Mouse (Mus musculus) layer of hippocampus, postnatal 14 days (tissue): ENCODE results near the gene Syngap1. TPM values are rescaled to one million over a fixed set of nuclear protein-coding genes. Genes with fewer than 3 reads are reported as not detected.
"Not testable (repeated sequence)": the region's sequence is repeated elsewhere in the genome, so short reads cannot be mapped to it uniquely, and the experiment has no call there.

ENCODE experiments used
- DNase-seq, 2 experiments: peaks; one replicate each; pipeline ENCODE4 v3.0.0; 2021 to 2022; ENCODE audit warnings: low spot score in 2 of 2, mixed read lengths in 1 of 2
- long read RNA-seq, 2 experiments: library from polyadenylated mRNA; stranded (forward); transcript quantifications; one replicate each; pipeline ENCODE4 v2.0.0; 2021
- total RNA-seq, 2 experiments: library from RNA; stranded (reverse); gene quantifications; 2 replicates each; pipeline ENCODE4 v1.2.3; 2021

Gene Syngap1
- total RNA-seq: 100 to 1,000 TPM; 512 to 532 TPM
- long read RNA-seq, experiment 1, partial matches to known transcripts: 0 of 4 reads
- long read RNA-seq, experiment 1, other reads (novel, unspliced or antisense): 4 of 4 reads
- long read RNA-seq, experiment 2, partial matches to known transcripts: 0 of 5 reads
- long read RNA-seq, experiment 2, other reads (novel, unspliced or antisense): 5 of 5 reads

DNA sequence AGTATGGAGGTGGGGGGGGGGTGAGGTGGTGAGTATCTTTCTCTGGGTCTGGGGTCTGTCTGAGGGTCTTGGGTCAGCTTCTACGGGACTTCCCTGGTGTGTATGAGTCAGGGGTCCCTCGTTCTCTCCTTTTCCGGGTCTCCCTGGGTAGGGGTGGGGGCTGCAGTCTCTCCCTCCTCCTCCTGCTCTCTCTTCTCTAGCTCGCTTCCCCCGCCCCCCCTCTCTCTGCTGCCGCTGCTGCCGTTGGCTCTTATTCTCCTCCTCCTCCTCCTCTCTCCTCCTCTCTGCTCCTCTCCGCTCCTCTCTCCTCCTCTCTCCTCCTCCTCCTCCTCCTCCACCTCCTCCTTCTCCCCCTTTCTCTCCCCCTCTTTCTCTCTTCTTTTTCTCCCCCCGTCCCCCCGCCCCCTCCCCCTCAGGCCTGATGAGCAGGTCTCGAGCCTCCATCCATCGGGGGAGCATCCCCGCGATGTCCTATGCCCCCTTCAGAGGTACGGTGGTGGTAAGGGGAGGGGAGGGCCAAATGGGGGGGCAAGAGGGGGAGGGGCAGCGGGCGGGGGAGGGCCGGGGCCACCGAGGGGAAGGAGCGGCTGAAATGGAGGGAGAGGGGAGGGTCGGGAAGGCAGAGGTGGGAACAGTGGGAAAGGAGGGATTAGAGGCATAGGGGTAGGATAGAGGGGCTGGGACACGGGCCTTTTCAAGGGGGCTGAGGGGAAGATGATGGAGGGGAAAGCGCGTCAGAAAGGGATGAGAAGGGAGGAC lies at the start of gene Syngap1:
TSS of gene Syngap1 (plus strand) at position 223 of the 759 bp plus-strand sequence.
- peak in 1 of 2 experiments; percentile 65 for DNase-seq

DNA sequence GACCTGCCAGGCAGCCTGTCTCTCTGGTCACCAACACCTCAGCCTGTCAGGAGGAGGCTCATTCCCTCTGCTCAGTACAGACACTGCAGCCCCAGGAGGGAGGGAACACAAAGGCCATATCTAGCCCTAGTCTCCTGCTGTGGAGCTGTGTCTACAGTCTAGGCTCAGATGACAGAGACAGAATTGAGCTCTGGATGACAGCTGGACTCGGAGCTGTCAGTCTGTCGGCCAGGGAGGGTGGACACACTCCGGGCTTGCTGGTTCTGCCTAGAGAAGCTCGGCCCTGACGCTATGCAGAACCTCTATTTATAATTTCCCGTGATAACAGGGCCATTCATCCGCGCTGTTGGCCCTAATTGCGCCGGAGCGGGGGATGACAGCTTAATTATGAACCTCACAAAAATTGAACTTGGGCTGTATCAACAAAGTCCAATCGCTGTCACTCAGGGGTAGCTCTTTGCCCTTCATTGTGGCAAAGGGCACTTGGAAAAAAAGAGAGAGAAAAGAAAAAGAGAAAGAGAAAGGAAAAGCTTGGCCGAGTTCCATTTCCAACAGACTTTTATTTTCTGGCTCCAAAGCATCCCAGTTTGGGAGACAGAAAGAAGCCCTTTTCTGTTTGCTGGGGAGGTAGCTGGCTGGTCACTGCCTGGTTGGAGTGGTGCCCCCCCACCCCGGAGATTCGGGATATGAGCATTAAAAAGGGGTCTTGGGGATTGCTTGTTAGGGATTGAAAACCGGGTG lies 48.2 kb upstream of the Syngap1 start:
- peak; percentile 36 to 38 for DNase-seq

DNA sequence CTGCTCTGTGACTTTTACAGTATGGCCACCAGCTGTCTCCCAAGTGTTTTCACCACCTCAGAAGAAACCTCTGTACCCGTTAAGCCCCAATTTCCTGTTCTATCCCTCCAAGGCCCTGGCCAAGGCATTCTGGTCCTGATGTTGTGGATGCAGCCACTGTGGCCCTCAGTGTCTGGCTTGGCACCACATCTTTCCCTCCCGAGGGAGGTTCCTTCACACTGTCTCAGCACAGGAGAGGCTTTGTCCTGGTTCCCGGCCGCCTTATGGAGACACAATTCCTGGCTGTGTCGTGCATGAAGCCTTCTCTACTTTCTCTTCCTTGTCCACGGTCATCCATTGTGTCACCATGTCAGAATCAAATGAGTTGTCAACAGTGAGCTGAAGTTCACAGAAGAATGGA lies 47.6 kb upstream of the Syngap1 start:
- DNase-seq: no peak

- DNase-seq: peak in 1 of 2 experiments; percentile 54
These were observed 46.7 kb upstream of the Syngap1 start for GRCm38 (mm10) chr17:26894342-26894741.

- peak; percentile 52 to 59 for DNase-seq
These were observed 45.5 kb upstream of the Syngap1 start for GRCm38 (mm10) chr17:26895578-26895977.

DNA sequence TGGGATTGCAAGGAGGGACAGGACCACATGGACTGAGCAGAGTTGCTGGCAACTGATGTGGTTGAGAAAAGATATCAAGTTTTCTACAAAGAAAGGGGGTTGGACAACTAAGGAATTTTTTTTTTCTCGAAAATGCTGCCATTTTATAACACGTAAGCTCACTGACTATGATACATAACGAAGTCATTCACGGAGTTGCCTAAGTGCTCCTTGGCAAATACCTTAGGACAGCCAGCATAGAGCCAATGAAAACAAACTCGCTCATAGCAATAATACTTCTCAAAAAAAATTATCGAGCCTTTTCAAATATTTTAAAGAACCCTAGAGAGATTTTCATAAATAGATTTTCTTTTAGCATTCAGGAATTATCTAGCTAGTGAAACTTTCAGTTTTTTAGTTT lies 40.1 kb upstream of the Syngap1 start:
- no peak for DNase-seq

DNA sequence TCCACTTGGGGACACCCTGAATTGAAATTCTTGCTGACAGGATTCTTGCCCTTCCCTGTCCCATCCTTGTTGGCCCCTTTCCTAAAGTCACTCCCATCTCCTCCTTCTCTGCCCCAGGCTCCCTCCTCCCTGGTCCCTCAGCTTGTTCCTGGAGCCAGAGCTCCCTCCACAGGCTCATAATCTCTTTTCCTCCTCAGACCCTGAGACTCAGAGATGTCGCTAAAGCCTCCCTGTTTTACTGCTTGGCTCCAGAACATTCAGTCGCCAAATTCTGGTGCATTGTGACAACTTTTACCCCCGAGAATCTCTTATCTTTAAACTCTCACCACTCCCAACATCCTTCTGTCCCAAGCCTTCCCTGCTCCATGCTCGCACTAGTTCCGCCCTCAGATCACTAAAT lies 36.7 kb upstream of the Syngap1 start:
- DNase-seq: no peak

- not testable (repeated sequence) for DNase-seq
These were observed 33.5 kb upstream of the Syngap1 start for GRCm38 (mm10) chr17:26907506-26907905.

GRCm38 (mm10) chr17:26915248-26915647 lies 25.8 kb upstream of the Syngap1 start:
- DNase-seq: no peak

- peak; percentile 100 for DNase-seq
These were observed 24.2 kb upstream of the Syngap1 start, which contains the start of gene Kifc5b for GRCm38 (mm10) chr17:26916711-26917482. TSS of gene Kifc5b (plus strand) at chr17:26917091.

DNA sequence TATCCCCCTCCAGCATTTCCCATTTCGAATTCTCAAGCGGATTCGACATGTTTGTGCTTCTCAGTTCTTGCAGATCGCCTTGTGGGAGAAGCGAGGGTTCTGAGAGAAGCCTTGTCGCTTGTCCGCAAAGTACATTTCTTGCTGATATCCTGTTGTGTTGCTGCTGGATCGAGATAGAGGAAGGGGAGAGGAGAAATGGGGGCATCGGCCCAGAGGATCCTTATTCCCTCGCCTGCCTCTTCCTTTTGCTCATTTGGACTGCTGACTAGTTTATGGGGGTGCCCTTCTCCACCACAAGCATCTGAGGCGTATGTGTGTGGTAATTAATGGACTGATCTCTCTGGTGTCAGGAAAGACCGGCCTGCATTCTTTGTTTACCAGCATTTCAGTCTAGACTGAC lies 23.5 kb upstream of the Syngap1 start:
- not testable (repeated sequence) for DNase-seq

DNA sequence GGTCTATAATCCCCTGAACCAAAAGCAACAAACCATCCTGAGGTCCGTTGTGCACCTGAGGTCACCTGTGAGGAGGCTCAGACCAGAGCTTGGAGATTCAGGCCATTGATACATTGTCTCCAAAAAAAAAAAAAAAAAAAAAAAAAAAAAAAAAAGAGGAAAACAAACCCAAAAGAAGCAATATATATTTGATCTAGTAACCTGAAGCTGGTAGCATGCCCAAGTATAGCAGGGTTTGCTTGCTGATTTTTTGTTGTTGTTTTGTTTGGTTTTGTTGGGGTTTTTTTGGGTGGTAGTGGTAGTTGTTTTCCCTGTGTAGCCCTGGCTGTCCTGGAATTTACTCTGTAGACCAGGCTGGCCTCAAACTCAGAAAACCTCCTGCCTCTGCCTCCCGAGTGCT lies 22.7 kb upstream of the Syngap1 start:
- no peak for DNase-seq

GRCm38 (mm10) chr17:26919516-26919915 lies 21.5 kb upstream of the Syngap1 start:
- DNase-seq: not testable (repeated sequence)

DNA sequence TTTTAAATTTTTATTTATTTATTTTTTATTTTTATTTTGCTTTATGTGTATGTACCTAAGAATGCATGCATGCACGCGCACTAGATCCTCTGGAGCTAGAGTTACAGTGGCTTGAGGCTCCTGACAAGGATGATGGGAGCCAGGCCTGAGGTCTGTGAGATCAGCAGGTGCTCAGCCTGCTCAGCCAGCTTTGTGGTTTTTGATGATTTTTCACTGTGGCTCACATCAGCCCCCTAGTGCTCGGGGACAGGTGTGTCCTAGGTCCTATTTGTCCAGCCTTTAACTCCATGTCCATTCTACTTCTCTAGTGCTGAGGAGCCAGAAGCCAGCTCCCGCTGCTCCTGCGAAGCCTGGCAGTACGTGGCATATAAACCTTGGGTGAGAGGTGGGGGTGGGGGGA lies 18.7 kb upstream of the Syngap1 start:
- not testable (repeated sequence) for DNase-seq

- DNase-seq: not testable (repeated sequence)
These were observed 15.6 kb upstream of the Syngap1 start for GRCm38 (mm10) chr17:26925414-26925813.

DNA sequence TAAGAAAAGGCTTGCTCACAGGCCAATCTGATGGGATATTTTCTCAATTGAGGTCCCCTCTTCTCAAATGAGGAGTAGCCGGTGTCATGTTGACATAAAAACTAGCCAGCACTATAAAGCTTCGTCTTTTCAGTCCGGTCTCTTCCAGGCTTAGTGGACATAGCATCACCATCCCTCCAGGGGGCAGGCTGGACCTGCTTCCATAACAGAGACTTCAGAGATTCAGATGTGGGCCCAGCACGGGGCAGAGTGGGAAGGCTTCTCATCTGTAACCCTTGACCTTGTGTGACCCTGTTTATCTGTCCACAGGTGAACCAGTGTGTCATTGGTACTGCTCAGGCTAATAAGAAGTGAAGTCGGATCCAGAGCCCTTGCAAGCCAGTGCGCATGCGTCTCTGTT lies 9.3 kb upstream of the Syngap1 start:
- DNase-seq: not testable (repeated sequence)

DNA sequence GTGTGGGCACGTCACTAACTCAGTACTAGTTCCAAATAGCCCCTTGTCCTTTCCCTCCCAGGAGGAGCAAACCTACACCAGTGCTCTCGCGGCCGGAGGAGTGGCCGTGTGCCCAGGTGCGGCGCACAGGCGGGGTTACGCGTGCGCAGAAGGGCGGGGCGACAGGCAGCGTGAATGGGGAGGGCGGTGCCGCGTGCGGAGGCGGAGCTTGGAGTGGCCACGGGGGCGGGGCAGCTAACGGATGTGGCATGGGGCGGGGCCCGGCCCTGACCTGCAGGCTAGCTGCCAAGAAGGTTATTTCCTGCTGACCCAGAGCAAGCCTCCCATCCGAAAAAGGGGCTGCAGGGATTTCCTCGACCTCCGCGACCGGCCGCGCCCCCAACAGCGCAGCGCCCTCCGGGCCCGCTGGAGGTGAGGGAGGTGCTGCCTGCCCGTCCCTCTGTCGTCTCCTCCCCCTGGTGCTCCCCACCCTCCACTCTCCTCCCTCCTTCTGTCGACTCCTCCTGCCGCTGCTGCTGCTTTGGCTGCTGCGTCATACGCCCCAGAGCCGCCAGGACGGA lies 8.1 kb upstream of the Syngap1 start, which contains the start of gene Phf1:
TSS of gene Phf1 (plus strand) at position 214 of the 560 bp plus-strand sequence.
- DNase-seq: peak; percentile 93 to 95

DNA sequence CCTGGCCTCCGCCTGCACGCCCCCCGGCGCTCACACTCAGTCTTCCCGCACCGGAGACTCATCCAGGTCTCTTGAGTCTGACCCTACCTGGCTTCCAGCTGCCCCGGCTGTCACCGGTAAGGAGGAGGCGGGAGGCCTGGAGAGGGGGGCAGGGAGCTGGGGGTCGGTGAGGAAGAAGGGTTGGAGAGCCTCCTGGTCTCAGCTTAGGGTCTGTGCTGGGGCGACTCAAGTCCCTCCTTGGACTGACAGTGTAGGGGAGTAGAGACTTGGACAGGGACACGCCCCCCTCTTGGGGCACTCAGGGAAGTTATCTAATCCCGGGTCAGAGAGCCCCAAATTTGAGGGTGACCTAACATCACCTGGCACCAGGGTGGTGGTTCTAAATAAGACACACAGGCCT lies 7.6 kb upstream of the Syngap1 start:
- DNase-seq: no peak

GRCm38 (mm10) chr17:26933885-26934827 lies 6.9 kb upstream of the Syngap1 start:
- DNase-seq: no peak

- no peak for DNase-seq
These were observed 6.0 kb upstream of the Syngap1 start for GRCm38 (mm10) chr17:26935027-26935426.
